Mouse (Mus musculus) frontal cortex, postnatal 25 days (tissue): ENCODE results near the gene Rptor.
A peak's percentile ranks its signal among the peaks of the same experiment; 100 is the strongest.

ENCODE experiments used
- DNase-seq, 2 experiments: peaks; one replicate each; pipeline ENCODE4 v3.0.0; 2022; ENCODE audit warnings: low spot score in 2 of 2

The Rptor gene

DNA sequence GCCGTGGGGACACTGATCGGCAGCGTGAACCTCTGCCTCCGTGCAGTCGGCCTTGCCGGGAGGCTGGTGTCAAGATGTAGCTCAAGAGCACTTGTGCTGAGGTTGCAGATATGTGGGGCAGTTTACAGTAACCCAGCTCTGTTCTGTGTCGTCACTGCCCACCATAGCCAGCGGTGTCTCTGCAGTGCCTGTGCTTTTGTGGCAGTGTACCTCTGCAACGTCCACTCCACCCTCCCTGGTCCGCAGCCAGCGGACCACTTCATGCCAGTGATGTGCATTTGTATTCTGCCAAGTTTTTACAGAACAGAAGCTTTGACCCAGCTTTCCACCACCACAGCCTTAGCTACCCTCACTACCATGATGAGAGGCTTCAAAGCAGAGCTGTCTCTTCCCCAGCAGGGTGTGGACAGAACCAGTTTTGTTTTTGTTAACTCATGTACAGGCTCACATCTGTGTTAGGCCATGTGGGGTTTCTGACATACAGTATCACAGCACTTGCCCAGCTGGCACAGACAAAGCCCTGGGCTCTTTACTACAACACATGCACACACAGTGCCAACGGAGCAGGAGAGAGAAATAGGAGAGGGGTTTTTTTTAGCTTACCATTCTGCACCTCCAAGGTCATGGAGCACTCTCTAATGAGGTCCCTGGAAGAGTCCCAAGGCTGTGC, 182.1 kb downstream of the Rptor start:
- DNase-seq = no peak

DNA sequence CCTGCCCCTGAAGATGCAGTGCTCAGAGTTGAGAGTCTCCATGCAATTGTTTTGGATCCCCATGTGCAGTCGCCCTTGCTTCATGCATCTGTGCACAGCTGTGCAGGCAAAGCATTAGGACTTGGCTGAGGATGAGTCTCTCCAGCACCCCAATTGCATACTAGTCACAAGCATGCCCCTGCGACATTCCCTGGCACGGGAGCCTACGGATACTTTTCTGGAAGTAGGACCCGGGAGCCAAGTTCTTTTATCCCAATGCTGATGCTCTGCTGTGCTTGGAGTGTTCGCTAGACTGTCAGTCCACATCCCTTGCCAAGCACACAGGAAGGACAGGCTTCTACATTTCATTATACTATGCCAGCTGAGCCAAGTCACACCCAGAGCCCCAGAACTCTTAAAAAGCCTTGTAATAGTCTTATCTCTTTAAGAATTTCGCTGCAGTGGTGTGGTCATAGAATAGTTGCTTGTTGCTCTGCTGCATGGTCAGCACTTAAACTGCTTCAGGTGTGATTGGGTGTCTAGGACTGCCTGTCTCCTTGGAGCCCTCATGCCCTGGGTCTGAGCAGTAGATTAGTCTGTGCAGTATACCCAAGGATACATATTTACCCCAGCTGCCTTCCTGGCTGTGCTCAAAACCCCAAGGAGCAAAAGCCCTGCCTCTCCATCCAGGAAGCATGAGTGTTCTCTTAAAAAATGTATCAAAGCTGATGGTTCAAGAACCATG, 183.1 kb downstream of the Rptor start:
- no peak for DNase-seq

DNA sequence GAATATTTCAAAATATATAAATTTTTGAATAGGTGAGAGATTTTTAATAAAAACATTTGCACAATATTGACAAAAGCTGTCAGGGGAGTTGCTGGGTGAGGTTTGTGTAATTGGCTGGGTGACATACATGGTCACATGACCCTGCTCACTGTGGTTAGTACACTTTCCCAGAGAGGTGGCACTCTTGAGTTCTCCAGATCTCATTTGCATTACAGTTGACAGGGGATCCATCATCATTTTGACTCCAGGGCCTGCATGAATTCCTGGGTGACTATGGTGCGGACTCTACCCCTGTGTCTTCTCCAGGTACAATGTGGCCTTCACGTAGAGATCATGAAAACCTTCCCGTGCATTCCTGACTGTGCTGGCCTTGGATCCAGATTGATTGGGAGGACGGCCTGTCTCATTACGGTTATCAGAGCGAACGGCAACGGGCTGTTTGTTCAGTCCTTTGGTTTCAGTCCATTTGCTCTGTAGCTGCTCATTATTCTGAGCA, 183.7 kb downstream of the Rptor start:
- no peak for DNase-seq

DNA sequence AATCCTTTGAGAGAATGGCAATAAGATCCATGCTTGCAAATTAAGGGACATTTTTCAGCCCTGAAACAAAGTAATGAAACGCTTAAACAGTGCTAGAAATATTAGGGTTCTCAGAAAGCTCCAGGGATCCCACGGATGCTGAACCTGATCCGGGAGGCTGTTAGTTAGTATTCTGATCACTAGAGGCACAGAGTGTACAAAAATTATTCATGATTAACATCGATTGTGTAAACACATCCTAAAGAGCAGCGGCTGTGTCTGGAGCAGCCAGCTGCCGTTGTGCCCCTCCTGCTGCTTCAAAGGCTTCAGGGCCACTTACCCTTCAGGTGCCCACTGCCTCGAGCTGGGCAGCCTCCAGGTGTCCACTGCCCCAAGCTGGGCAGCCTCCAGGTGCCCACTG, 185.8 kb downstream of the Rptor start:
- DNase-seq = no peak

DNA sequence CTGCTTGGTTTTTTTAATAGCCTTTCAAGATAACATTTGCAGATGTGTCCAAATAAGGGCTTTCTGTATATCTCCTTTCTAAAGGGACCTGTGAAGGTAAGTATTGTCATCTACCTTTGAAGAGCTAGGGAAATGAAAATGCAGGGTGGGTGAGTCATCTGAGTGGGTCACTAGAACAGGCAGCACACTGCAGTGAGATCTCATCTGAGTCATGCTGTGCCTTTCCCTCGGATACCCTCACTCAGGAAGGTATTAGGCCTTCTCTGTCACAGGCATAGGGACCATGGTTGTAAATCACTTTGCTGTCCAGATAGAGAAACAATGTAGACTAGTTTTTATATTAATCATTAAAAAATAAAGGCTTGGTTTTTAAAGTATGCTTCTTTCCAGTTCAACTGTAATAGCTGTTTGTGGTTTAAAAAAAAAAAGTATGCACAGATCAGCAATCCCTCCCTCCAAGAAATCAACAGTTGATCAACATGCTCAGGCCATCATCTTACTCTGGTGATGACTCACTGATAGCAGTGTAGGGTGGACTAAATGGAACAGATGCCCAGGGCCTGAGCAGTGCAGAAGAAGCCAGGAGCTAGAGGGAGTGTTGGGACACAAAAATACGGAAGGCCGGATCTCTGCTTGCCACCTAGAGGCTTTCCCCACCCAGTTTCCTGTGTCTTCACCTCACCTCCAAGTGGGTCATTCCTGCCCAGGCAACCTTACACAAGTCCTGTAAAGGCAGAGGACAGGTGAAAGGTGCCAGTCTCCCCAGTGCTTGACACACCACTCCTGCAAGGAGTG, 186.4 kb downstream of the Rptor start:
- DNase-seq = no peak

DNA sequence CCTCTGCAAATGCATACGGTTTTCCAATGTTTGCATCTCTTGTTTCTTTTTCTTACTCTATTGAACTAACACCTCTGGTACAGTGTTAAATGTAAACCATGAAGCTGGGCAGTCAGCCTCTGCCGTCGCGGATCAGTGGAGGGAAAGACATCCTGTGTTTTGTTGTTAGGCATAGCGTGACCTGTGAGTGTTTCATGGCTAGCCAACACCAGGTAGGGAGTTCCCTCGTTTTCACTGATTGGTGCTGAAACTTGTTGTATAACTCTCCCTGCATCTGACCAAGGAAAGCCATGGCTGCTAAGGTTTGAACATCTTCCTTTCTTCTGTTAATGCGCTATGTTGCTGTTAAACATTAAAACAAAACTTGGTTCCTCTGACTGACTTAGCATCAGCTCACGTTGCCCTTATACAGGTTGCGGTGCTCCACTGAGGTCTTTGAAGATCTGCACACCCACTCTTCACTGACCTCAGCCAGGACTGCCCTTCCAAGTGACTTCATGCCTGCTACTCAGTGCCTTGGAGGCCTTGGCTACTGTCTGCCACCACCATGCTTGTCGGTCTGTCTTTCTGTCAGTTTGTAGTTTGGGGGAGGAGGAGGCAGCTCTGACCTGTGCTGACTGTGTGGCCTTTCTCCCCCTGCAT, 189.3 kb downstream of the Rptor start:
- DNase-seq = no peak

DNA sequence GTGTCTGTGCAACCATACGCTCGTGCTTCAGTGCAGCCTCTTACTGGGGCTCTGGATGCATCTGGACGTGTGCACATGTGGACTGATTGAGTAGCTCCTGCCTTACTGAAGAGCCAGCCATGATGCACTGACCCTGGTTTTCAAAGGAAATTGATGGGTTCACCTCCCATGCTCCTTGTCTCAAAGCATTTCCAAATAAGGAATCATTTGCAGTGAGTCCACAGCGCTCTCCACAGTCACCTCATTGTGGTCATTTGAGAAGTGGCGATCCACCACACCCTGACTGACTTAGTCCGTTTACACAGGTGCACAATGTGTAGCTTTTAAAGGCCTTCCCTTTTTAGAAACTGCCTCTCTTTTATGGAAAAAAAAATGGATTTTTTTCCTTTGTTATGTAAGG, 190.7 kb downstream of the Rptor start:
- DNase-seq = no peak

DNA sequence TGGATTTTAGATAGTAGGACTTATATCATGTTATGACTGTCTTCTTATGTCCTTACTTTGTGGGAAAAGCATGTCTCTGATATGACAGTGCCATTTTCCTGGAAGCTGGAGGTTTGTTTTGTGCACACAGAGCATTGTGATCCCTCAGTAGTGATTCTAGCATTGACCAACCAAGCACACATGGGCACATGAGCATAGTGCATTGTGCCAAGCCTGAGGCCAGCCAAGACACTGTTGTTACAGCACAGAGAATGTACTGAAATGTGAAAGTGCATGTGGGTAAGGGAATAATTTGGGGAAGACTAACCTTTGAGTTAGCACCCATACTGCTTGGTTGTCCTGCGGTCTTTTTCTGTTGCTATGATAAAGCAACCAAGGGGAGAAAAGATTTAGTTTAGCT, 191.3 kb downstream of the Rptor start:
- DNase-seq = no peak

DNA sequence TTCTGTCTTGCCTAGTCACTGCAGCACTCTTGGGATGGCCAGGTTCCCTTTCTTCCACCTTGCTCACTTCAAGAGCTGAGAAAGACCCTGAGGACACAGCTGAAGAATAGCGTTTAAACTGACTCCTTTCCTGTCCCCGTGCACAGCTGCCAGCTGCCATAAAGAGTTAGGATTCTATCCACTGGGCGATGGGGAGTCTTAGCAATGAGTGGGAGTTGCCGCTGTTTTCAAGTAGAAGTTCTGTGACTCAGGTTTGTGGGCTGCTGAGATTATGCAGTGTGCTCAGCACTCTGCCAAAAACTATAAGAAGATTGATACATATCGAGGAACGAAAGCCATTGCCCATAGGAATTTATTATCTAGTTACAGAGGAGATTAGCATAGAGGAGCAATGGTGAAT, 192.0 kb downstream of the Rptor start:
- DNase-seq = no peak

DNA sequence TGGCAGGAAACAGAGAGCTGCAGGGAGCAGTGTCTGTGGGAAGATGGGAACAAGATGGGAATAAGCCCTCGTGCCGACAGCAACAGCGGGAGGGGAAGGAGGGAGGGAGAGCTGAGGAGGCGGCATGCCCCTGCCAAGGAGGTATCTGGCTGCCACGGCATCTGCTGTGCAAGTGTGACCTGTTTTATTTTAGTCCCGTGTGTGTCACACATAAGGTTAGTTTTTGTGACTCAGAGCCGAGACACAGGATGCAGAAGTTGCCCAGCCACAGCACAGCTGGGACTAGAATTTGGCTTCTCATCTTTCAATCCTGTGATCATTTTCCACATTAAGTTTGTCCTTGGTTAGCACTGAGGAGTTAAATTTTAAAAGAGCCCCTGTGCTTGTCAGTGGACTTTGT, 193.7 kb downstream of the Rptor start:
- DNase-seq = peak; percentile 40 to 59

DNA sequence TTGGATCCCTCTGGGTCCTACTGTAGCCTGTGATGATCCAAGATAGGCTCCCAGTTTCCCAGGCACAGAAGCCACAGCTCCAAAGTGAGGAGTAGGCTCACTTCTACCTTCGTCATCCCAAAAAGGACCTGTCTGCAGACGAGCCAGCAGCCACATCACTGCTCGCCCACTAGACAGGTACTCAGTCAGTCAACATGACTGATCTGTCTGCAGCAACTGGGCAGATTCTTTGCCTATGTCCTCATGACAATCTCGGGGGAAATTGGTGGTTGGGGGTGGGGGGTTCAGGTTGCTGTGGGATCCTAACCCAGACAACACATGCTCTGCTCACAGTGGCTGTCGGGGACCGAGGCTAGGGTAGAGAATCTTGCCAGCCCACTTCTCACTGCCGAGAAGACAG, 194.1 kb downstream of the Rptor start:
- DNase-seq = no peak

DNA sequence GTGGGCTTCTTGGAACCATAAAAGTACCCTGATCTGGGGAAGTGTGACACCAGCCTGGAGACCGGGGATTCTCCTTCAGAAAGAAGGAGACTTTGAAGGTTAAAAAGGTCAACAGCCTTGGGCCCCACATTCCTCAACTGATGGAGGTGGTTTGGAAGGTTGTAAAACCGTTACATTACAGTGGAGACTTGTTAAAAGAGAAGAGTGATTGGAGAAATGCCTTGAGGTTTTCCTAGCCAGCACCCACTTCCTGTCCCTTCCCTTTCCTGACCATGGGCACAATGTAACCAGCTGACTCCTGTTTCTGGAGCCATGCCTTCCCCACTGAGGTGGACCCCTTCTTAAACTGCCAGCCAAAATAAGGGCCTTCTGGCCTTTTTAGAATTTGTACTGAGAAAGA, 196.8 kb downstream of the Rptor start:
- no peak for DNase-seq

DNA sequence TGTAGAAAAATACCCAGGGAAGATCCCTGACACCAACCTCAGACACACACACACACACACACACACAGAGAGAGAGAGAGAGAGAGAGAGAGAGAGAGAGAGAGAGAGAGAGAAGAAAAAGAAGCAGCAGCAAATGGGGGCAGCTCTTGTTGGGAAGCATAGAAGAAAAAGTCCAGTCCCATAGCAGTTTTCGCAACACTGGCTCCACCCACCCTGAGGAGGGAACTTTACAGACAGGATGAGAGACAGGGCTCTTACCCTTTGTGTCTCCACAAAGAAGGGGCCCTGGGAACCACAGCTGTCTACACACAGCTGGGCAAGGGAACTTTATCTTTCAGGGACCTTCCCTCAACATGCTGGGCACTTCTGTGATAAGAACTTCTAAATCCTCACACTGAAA, 199.2 kb downstream of the Rptor start:
- no peak for DNase-seq

DNA sequence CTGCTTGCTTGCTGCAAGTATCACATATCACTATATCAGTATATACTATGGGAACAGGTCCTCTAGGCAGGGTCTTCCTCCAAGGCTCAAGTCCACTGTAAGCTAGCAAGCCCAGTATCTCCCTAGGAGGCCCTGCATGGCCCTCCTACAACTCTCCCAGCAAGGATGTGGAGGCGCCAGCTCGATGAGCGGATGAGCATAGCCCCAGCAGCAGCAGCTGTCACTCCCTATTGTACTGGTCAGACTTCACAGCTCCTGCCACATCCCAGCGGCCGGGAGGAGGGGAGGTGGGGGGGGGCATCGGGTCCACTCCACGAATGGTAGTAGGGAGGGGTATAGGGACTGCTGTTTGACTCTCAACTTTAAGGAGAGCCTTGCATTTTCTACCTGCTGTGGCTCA, 200.2 kb downstream of the Rptor start:
- no peak for DNase-seq

DNA sequence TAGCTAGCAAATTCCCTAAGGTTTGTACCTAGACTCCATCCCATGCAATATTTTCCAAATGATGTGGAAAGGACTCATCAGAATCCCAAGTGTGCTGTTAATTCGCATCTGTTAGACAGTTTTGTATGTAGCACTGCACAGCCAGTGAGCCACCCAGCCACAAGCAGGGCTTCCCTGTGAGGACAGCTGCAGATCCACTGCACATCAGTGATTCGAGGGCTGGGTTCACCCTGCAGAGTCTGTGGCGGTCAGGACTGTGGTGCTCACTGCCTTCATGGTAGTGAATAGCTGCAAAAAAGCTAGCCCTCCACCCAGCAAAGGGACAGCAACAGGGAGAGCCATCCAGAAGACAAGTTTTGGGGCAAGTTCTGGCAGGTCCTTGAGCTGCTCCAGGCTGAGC, 201.7 kb downstream of the Rptor start:
- DNase-seq = no peak

DNA sequence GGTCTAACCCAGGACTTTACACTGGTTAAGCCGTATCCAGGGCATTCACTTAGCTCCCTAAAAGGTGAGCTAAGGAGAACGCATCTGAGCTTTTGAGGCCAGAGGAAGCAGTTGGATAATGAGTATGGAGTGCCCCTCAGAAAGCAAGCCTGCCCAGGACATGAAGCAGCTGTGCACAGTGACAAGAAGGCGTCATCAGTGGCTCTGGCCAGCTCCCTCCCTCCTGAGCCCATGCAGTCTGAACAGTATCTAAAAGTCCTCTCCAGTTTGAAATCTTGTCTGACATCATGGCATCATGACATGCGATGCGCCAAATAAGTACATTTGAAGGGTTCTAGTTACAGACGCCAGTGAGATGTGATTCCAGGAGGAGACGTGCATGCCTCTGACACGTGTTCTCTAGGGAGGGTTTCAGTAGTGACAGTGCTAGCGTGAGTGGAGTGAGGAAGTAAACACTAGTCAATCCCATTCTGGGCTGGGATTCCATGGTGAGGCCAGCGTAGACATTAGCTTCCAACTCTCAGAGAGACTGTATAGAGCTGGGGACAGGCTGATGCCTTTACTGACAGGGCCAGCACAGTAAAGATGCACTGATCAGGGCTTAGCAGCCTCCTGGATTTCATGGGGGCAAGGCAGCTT, 202.5 kb downstream of the Rptor start:
- no peak for DNase-seq

DNA sequence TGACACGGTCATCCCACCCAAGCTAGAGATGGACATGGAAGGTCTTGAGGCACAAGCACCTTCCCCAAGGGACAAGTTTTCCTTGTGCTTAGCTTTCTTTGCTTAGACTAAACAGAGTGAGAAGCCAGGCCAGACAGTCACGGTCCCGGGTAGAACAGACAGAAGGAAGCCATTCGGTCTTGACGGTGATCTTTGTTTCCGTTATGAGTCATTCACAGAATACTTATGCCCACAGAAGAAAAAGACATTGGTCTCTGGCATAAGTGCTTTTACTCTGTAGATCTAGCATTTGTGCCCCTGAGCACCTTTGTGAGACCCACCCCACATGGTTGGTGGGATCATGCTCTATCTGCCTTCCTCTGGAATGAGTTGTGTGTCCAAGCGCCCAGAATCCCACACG, 203.8 kb downstream of the Rptor start:
- DNase-seq = no peak

DNA sequence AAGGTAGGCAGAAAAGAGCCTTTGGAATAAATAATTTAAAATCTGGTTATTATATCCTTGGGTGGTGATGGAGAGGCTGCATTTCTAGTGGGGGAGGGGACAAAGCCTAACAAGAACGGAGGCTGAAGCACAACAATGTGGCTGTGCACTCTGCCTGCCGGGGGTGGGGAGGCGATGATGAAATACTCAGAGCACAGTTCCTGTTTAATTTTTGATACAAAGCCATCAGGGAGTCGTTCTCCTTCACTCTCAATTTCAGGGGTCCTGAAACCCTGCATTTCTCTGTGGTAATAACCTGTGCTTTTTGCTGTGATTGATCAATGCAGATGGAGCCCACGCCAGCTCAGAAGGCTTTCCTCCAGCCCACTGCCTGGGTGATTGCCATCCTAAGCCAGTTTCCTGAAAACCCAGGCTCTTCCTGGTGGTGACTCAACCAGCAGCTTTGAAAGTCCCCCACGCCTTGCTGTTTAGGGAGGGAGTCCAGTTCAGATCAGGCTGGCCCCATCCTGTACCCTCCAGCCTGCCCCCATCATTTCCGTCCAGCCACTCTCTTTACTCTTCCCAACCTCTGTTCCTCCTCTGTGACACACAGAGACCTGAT, 204.8 kb downstream of the Rptor start:
- DNase-seq = no peak

DNA sequence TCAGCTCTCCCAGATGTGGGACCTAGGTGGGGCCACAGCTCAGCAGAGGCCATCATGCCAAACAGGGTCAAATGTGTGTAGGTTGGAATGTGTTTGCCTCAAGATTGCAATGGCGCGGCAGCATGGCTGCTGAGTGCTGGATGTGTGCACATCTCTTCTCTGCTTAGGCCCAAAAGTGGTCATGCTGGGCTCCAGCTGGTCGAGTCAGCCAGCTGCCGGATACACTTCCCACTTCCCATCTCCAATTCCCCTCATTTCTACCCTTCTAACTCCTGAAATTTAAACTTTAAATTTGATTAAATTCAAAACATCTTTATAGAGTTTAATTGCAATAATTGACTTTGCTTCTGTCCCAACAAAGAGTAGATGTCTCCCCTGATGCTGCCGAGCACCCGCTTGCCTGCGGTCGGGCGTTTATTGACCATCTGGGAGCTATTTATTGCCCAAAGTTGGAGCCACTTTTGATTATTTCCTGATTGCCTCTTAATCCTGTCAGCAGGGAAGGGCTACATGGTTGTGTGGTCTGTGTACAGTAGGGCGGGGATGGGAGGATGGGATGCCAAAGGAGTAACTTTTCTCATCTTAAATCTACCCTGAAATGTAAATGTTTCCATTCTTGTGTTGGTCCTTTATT, 206.1 kb downstream of the Rptor start:
- DNase-seq = no peak

DNA sequence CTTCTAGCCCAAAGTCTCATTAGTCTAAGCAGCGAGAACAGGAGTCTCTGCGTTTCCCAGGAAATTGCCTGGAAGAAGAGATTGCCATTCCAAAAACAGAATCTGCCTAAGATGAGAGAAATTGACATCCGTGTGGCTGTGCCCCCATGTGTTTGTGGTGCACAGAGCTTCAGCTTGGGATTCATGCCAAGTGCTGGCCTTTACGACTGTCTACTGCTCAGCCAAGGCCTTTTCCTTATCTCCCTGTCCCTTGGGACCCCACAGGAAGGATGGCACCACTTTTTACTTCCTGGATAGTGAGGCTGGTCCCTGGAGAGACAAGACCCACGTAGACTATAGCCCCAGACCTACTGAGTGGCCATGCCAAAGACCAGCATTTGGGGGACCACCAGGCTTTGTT, 206.6 kb downstream of the Rptor start:
- no peak for DNase-seq

DNA sequence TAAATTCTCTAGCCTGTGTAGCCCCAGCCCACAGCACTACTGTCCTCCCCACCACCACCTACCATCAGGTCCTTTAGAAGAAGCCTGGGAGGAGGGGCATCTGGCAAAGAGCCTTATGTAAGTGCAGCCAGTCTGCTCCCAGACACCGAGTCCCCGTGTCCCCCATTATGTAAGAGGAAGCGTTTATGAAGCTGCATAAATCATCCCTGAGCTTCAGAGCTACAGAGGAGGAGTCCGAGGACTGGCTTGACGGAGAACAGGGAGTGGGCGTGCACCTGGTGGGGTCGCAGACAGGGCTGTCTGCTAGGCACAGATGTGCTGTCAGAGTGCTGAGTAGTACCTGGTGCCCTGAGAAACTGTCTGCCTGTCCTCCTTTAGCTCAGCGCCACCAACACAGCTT, 208.3 kb downstream of the Rptor start:
- peak in 1 of 2 experiments; percentile 58 for DNase-seq
